Comparison of ENCODE assay signal across 12 mouse cellular contexts in genomic region chr7:143375945-143376344, GRCm38 (mm10).
DNase-seq lines count a peak whose midpoint lies in the region; ATAC-seq and TF ChIP-seq lines count a peak whose summit lies in the region.
"Had no signal": no experiment of that assay in that cellular context is flagged by ENCODE, and none has a peak within 500 bp of the region (broad histone marks: within the 10 kb centered on the region; RNA-seq: fewer than 3 reads in every experiment).

No protein-coding gene starts in this region.

- H3K4me3 ChIP-seq in kidney, adult 2 months (ENCODE audit: insufficient read depth, low read depth, low read length), result no peak overlapping the region
- no peak overlapping the region for H3K4me3 ChIP-seq in heart, embryonic 13.5 days
- H3K4me3 ChIP-seq in forebrain, embryonic 11.5 days (ENCODE audit: low read depth, low read length), result no peak overlapping the region
- no peak overlapping the region for H3K4me3 ChIP-seq in gastrocnemius, adult 2 months
- H3K4me3 ChIP-seq: lung, embryonic 15.5 days had no signal

- no peaks in the 10 kb centered on the region for H3K36me3 ChIP-seq in kidney, adult 2 months (ENCODE audit: control insufficient read depth, insufficient read depth, low read length)
- H3K36me3 ChIP-seq in heart, embryonic 13.5 days, result no peaks in the 10 kb centered on the region
- no peaks in the 10 kb centered on the region for H3K36me3 ChIP-seq in forebrain, embryonic 11.5 days (ENCODE audit: control insufficient read depth, insufficient read depth, low read length)
- H3K36me3 ChIP-seq: lung, embryonic 15.5 days had no signal

- ATAC-seq in heart, embryonic 13.5 days (ENCODE audit: extremely low read depth, insufficient number of reproducible peaks, low FRiP score, low TSS enrichment), result no peak
- no peak for ATAC-seq in forebrain, embryonic 11.5 days (replicated peaks; ENCODE audit: low FRiP score)
- ATAC-seq: inflammation-experienced regulatory T-cells, adult 6 months had no signal

- no peaks in the 10 kb centered on the region for H3K9me3 ChIP-seq in heart, embryonic 13.5 days
- no peaks in the 10 kb centered on the region for H3K9me3 ChIP-seq in forebrain, embryonic 11.5 days (ENCODE audit: control insufficient read depth, low read length)
- H3K9me3 ChIP-seq: lung, embryonic 15.5 days had no signal

- H3K27me3 ChIP-seq in kidney, adult 2 months (replicated peaks; ENCODE audit: control insufficient read depth, insufficient read depth, low read length), result no peaks in the 10 kb centered on the region
- H3K27me3 ChIP-seq in heart, embryonic 13.5 days (replicated peaks), result no peaks in the 10 kb centered on the region; the same call in none of the 2 replicates
- peaks cover 59% of the 10 kb centered on the region for H3K27me3 ChIP-seq in forebrain, embryonic 11.5 days (ENCODE audit: control insufficient read depth, insufficient read depth, low read length)
- H3K27me3 ChIP-seq: lung, embryonic 15.5 days had no signal

- H3K4me1 ChIP-seq in kidney, adult 2 months (ENCODE audit: control insufficient read depth, insufficient read depth, low read length), result no peaks in the 10 kb centered on the region
- H3K4me1 ChIP-seq in heart, embryonic 13.5 days, result peaks cover 54% of the 10 kb centered on the region
- no peaks in the 10 kb centered on the region for H3K4me1 ChIP-seq in forebrain, embryonic 11.5 days (replicated peaks; ENCODE audit: control insufficient read depth, insufficient read depth, low read length)

- no peak overlapping the region for H3K27ac ChIP-seq in kidney, adult 2 months (ENCODE audit: insufficient read depth, low read depth, low read length)
- H3K27ac ChIP-seq in heart, embryonic 13.5 days (replicated peaks), result peak overlapping the region; percentile 78
- no peak overlapping the region for H3K27ac ChIP-seq in forebrain, embryonic 11.5 days (ENCODE audit: low read depth, low read length)
- H3K27ac ChIP-seq in gastrocnemius, adult 2 months, result no peak overlapping the region
- H3K27ac ChIP-seq: lung, embryonic 15.5 days had no signal

- WGBS in kidney, adult 2 months, result 71% methylated on average over 16 of the region's 16 CpGs
- WGBS in heart, embryonic 13.5 days, result 81% methylated on average over 16 of the region's 16 CpGs
- WGBS in forebrain, embryonic 11.5 days, result 92% methylated on average over 16 of the region's 16 CpGs

- peak; percentile 47 for DNase-seq in kidney, adult 2 months
- DNase-seq in kidney, adult 8-10 months, result no peak
- peak; percentile 39 for DNase-seq in ZHBTc4 (ENCODE audit: low read depth, low spot score)
- DNase-seq in kidney, postnatal 25 days, result peak; percentile 36 to 50
- no peak for DNase-seq in forebrain, embryonic 11.5 days (ENCODE audit: low spot score)
- DNase-seq in cerebellum, adult 9-10 months, result no peak
- no peak for DNase-seq in gastrocnemius, adult 2 months
- DNase-seq: right cerebral cortex, postnatal 14 days; thymus, postnatal 36 days had no signal

- TF ChIP-seq POLR2A in kidney, adult 2 months (IDR thresholded peaks at IDR 0.05; ENCODE audit: low read depth, low read length), result no peak

- TF ChIP-seq CTCF in kidney, adult 2 months (conservative IDR thresholded peaks at IDR 0.05; ENCODE audit: insufficient read depth, insufficient read length, low read depth, low read length), result no peak
- no peak for TF ChIP-seq CTCF in gastrocnemius, adult 2 months (IDR thresholded peaks at IDR 0.05)

- intact Hi-C loops in gastrocnemius, adult 2 months (cut with DNase I), result no loop called here

- H3K4me2 ChIP-seq in heart, embryonic 13.5 days, result no peak overlapping the region
- no peak overlapping the region for H3K4me2 ChIP-seq in forebrain, embryonic 11.5 days (ENCODE audit: low read depth, low read length, severe bottlenecking)
- H3K4me2 ChIP-seq: lung, embryonic 15.5 days had no signal

- H3K9ac ChIP-seq in heart, embryonic 13.5 days, result peak overlapping the region; percentile 28; the same call in 1 of the 2 replicates
- no peak overlapping the region for H3K9ac ChIP-seq in forebrain, embryonic 11.5 days (ENCODE audit: low read length)
- H3K9ac ChIP-seq: lung, embryonic 15.5 days had no signal

Comparison
In these comparisons a context has a peak if more than half of its experiments do, and no peak if none do; other contexts are left out.
1. DNase-seq: peak in kidney, adult 2 months (single experiment), ZHBTc4 (single experiment) and kidney, postnatal 25 days (2 of 2); none in kidney, adult 8-10 months (0 of 2), forebrain, embryonic 11.5 days (single experiment), cerebellum, adult 9-10 months (single experiment) and gastrocnemius, adult 2 months (single experiment).